Mouse (Mus musculus) kidney, embryonic 15.5 days (tissue): ENCODE measurements at regions not wholly inside any gene's neighbourhood (a gene's known extent, or its start where the extent isn't known, plus 50 kb on each side); places are given as distances from the start of the nearest gene placed in this dataset.

Source experiments
- ATAC-seq: fragments of 200-750 bp; cut with Nextera tagmentation; replicated peaks from 2 replicates; pipeline ENCODE4 v1.8.0; 2017; ENCODE audit warnings: moderate TSS enrichment; ENCODE audit not compliant: low FRiP score
- H3K27ac ChIP-seq: fragments of 300-500 bp; sonication (generic); 2 replicates; pipeline ENCODE4 v1.5.1; 2015; ENCODE audit warnings: mild to moderate bottlenecking, inconsistent platforms
- H3K27me3 ChIP-seq: fragments of 300-500 bp; sonication (generic); 2 replicates; pipeline ENCODE4 v1.6.1; 2015; ENCODE audit warnings: inconsistent platforms
- H3K36me3 ChIP-seq: fragments of 300-500 bp; sonication (generic); 2 replicates; pipeline ENCODE4 v1.6.1; 2015; ENCODE audit warnings: inconsistent platforms
- H3K4me1 ChIP-seq: fragments of 300-500 bp; sonication (generic); 2 replicates; pipeline ENCODE4 v1.6.1; 2015; ENCODE audit warnings: inconsistent platforms
- H3K4me2 ChIP-seq: fragments of 300-500 bp; sonication (generic); 2 replicates; pipeline ENCODE4 v1.6.1; 2015; ENCODE audit warnings: moderate library complexity, mild to moderate bottlenecking, inconsistent platforms
- H3K4me3 ChIP-seq: fragments of 300-500 bp; sonication (generic); replicated peaks from 2 replicates; pipeline ENCODE4 v1.5.1; 2015; ENCODE audit warnings: mild to moderate bottlenecking, inconsistent platforms
- H3K9ac ChIP-seq: fragments of 300-500 bp; sonication (generic); 2 replicates; pipeline ENCODE4 v1.6.1; 2015; ENCODE audit warnings: mild to moderate bottlenecking, inconsistent platforms
- H3K9me3 ChIP-seq: fragments of 300-500 bp; sonication (generic); replicated peaks from 2 replicates; pipeline ENCODE4 v1.6.1; 2016; ENCODE audit warnings: inconsistent platforms
- WGBS: fragments of 180-500 bp; shearing (Covaris S2); methylation state at CpG from one replicate; pipeline ENCODE4 v1.1.7; 2015; ENCODE audit warnings: mixed read lengths; 5-methylcytosine and 5-hydroxymethylcytosine counted together

DNA sequence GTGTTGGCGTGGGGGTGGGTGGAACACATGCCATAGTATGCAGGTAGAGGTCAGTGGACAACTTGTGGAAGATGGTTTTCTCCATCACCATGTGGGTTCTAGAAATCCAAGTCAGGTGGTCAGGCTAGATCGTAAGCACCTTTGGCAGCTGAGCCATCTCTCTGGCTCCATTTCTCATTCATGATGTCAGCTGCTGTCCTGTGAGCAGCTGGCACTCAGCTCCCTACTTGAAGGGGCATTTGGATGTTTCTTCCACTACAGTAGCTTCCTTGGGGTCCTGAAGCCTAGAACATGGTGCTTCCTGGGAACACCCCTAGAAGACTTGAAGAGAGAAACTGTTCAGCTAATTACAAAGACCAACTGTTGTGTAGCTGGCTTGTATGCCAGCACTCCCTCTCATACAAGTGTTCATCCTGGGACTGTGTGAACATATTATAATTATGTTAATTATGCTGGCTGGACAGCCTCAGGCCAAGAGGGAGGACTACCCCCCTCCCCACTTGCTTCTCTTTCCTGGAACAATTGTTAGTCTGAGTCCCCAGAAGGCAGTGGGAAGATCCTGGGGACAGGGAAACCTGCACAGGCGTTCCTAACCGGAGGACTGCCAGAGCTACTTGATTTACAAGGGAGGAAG lies 160.4 kb downstream of the C1d start:
- H3K4me2 ChIP-seq, result no peak overlapping the region
- H3K27me3 ChIP-seq, result no peaks in the 10 kb centered on the region
- WGBS, result 47% methylated on average over 4 of the region's 4 CpGs
- no peak for ATAC-seq
- H3K27ac ChIP-seq, result no peak overlapping the region
- H3K4me3 ChIP-seq, result no peak overlapping the region
- H3K9me3 ChIP-seq, result peaks cover 5% of the 10 kb centered on the region; the same call in 1 of the 2 replicates
- H3K36me3 ChIP-seq, result no peaks in the 10 kb centered on the region
- no peaks in the 10 kb centered on the region for H3K4me1 ChIP-seq
- no peak overlapping the region for H3K9ac ChIP-seq

DNA sequence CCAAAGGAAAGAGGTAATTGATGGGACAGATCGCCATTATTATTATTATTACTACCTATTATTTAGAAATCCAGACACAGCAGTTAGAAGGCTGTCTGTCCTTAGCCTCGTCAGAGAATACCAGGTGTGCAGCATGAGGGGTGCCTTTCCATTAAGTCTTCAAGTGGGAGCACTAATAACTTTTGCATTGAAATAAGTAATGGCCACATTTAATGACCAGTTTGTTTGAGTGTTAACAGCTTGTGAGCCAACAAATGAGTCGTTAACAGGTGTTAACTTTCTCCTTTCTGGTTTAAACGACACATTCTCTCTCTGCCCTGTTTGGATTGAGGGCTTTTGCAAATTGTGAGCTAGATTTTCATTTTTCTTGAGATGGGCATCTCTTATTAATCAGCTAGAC lies 184.8 kb downstream of the C1d start:
- Histone ChIP-seq H3K4me1 (no peaks in the 10 kb centered on the region), H3K27me3 (no peaks in the 10 kb centered on the region), H3K4me3 (no peak overlapping the region), H3K27ac (no peak overlapping the region), H3K36me3 (no peaks in the 10 kb centered on the region), H3K9ac (no peak overlapping the region), H3K4me2 (no peak overlapping the region), H3K9me3 (no peaks in the 10 kb centered on the region)
- no peak for ATAC-seq
- WGBS, result 34% methylated on average over 4 of the region's 4 CpGs

DNA sequence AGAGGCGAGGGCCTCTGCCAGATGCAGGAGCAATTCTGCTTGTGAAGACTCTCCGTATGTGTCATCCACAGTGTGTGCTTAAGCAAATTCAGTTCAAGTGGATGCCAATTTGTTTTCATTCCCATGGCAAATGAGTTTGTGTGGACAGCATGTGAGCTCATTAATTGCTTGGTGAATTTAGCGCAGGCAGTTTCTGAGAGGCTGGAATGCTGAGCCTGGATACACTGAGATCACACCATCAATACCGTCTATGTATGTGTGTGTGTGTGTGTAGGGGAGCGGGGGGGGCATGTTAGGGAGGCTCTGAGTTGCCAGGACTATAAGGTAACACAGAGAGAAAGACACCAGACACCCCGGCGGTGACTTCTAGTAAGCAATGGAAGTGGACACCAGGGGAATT lies 191.9 kb downstream of the C1d start:
- no peaks in the 10 kb centered on the region for H3K9me3 ChIP-seq
- H3K27ac ChIP-seq, result peak overlapping the region; percentile 60
- 56% methylated on average over 7 of the region's 7 CpGs for whole genome bisulfite sequencing
- H3K4me1 ChIP-seq, result peaks cover 38% of the 10 kb centered on the region
- no peaks in the 10 kb centered on the region for H3K36me3 ChIP-seq
- H3K4me3 ChIP-seq, result no peak overlapping the region
- H3K27me3 ChIP-seq, result no peaks in the 10 kb centered on the region
- no peak overlapping the region for H3K4me2 ChIP-seq
- ATAC-seq, result peak; percentile 23; the same call in 1 of the 2 replicates
- H3K9ac ChIP-seq, result no peak overlapping the region

DNA sequence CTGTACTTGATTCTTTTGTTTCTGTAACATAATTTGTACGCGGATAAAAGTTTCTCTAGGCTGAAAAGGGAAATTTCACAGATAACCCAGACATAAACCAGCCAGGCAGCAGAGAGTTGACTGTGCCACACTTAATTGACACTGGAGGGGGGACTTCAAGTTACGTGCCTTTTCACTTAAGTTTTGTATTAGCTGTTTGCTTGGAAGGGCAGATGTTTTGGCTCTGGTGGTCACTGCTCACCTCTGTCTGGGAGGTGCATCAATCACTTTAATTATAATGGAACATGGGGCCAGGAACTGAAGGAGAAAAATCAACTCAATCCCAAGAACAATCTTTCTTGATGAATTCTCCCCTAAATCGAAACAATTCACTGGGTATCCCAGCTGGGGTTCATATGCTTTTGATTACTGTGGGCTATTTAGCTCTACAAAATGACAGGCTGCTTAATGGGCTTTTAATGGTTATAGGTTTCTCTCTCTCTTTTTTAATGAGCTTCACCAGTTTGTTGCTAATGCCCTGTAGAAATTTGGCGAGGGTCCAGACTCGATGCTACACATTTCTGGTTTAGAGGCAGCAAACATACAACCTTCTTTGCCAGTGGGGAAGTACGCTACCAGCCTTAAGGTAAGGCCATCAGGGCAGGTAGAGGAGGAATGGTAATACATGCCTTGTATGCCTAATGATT lies 193.1 kb downstream of the C1d start:
- no peak overlapping the region for H3K4me2 ChIP-seq
- H3K4me3 ChIP-seq, result no peak overlapping the region
- H3K27me3 ChIP-seq, result no peaks in the 10 kb centered on the region
- H3K9ac ChIP-seq, result no peak overlapping the region
- peak overlapping the region; percentile 76 for H3K27ac ChIP-seq
- H3K9me3 ChIP-seq, result no peaks in the 10 kb centered on the region
- ATAC-seq, result peak; percentile 66
- H3K4me1 ChIP-seq, result peaks cover 38% of the 10 kb centered on the region
- 27% methylated on average over 7 of the region's 7 CpGs for WGBS
- H3K36me3 ChIP-seq, result no peaks in the 10 kb centered on the region

DNA sequence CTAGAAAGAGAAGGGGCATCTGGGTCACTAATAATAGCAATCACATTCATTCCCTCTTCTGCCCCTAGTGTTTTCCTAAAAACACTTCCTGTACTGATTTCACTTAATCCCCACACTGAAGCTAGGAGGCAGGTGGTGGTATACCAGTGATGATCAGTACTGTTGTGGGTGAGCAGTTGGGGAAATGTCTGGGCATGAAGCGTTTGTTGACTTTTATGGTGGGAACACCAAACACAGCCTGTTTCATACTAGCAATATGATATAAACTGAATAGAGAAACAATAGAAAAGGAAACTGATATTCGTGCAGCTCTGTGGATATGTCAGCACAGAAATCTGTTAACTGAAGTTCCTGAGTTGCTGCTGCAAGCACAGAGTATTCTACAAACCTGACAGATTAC lies 194.1 kb downstream of the C1d start:
- no peaks in the 10 kb centered on the region for H3K9me3 ChIP-seq
- H3K4me1 ChIP-seq, result peaks cover 38% of the 10 kb centered on the region
- H3K4me3 ChIP-seq, result no peak overlapping the region
- WGBS, result 89% methylated on average over 2 of the region's 2 CpGs
- 0 out of 2 replicates have a peak overlapping the region, but pooled peaks have one; percentile 76 for H3K27ac ChIP-seq
- H3K9ac ChIP-seq, result no peak overlapping the region
- no peak for ATAC-seq
- H3K4me2 ChIP-seq, result no peak overlapping the region
- no peaks in the 10 kb centered on the region for H3K36me3 ChIP-seq
- H3K27me3 ChIP-seq, result no peaks in the 10 kb centered on the region

DNA sequence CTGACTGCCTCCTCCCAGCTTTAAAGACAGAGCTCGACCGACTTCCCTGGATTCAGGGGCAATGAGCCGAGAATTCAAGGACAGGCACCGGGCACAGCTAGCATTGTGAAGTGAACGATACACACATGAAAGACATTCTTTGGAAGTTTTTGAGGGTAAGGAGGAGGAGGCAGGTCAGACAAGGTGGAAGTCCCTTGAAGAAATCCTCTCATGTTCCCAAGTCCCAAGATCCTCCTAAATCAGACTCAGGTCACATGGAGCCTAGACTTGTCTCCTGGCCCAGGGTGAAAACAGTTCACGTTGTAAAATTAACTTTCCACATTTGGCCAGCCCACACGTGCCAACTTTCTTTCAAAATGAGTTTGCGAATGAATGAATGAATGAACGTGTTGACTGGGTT lies 196.2 kb downstream of the C1d start:
- Histone ChIP-seq H3K9ac (no peak overlapping the region), H3K4me1 (peaks cover 32% of the 10 kb centered on the region), H3K27ac (peak overlapping the region; percentile 48), H3K27me3 (no peaks in the 10 kb centered on the region), H3K4me3 (no peak overlapping the region), H3K9me3 (no peaks in the 10 kb centered on the region), H3K36me3 (no peaks in the 10 kb centered on the region), H3K4me2 (no peak overlapping the region)
- peak; percentile 49 for ATAC-seq
- WGBS, result 21% methylated on average over 9 of the region's 9 CpGs

DNA sequence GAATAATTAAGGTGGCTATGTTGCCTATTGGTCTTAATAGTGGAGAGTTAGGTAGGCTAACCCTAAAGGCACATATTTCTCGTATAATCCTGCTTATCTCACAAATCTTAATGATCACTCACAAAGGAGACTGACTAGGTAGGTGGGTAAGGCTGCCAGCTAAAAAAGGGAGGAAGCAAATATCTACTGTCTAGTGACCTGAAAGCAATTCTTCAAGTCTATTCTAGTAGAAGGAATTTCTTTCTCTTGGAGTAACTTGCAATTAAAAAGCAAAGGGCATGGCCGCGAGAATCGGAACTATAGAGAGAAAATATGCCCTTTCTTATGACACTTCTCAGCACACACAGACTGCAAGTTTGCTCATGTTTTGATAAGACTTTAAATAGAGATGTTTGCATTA lies 201.6 kb downstream of the C1d start:
- H3K9ac ChIP-seq, result no peak overlapping the region
- no peak for ATAC-seq
- H3K27me3 ChIP-seq, result no peaks in the 10 kb centered on the region
- 68% methylated on average over 4 of the region's 4 CpGs for WGBS
- no peak overlapping the region for H3K27ac ChIP-seq
- H3K36me3 ChIP-seq, result no peaks in the 10 kb centered on the region
- no peaks in the 10 kb centered on the region for H3K9me3 ChIP-seq
- peaks cover 14% of the 10 kb centered on the region for H3K4me1 ChIP-seq
- no peak overlapping the region for H3K4me3 ChIP-seq
- H3K4me2 ChIP-seq, result no peak overlapping the region

DNA sequence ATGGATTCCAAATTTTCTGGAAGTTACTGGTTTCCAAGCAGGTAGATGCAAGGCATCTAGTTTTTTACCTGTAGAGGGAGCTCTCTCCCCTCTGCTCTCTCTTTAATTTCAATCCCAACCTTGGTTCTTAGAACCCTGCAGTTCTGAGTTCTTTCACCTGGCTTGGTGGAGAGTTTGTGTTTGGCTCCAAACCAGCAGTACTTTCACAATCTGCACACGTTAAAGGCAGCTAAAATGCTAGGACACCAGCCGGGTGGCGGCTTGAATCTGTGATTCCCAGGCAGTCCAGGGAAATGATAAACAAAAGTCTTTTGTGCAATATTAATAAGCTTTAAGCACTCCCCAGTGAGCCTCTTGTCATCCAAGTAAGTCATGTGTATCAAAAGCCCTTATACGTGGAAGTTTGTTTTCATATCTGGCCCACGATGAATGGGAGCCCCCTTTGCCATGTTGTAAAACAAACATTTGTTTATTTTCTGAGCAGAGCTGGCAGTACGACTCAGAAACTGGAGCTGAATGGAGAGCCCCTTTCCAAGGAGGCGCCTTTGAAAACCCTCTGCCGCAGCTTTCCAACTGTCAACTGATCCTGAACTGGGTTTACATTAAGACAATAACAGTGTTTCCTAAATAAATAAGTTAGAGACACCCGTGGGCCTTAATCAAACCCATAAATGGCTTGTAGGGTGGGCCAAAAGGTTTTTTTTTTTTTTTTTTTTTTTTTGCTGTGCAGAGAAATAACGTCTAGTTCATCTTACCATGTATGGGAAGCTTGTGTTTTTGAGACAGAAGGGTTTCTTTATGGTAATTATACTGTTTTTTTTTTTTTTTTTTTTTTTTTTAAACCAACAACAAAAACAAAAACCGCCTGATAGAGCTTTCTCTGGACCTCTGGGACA lies 202.9 kb downstream of the C1d start:
- Histone ChIP-seq H3K9ac (no peak overlapping the region), H3K36me3 (no peaks in the 10 kb centered on the region), H3K4me2 (peak overlapping the region; percentile 47), H3K27ac (peak overlapping the region; percentile 81), H3K27me3 (no peaks in the 10 kb centered on the region), H3K9me3 (no peaks in the 10 kb centered on the region), H3K4me3 (peak overlapping the region; percentile 14; the same call in 1 of the 2 replicates), H3K4me1 (peaks cover 14% of the 10 kb centered on the region)
- 18% methylated on average over 11 of the region's 11 CpGs for WGBS
- ATAC-seq, result peak; percentile 69

DNA sequence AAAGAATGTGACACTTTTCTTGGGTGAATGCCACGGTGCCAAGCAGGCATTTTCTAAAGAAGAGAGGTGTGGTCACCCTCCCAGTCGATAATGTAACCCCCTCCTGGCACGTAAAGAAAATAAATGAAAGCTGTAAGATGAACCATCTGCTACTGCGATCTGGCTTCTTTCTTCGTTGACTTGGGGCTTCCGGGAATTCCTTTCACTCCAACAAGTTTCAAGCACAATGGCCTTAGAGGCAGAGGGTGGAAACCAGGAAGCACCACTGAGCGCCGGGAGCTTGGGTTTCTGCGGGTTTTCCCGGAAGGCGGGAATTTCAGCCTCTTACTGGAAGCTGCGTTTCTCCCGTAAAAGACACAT lies 203.5 kb downstream of the C1d start:
- H3K4me2 ChIP-seq, result peak overlapping the region; percentile 47
- H3K4me3 ChIP-seq, result peak overlapping the region; percentile 14; the same call in 1 of the 2 replicates

DNA sequence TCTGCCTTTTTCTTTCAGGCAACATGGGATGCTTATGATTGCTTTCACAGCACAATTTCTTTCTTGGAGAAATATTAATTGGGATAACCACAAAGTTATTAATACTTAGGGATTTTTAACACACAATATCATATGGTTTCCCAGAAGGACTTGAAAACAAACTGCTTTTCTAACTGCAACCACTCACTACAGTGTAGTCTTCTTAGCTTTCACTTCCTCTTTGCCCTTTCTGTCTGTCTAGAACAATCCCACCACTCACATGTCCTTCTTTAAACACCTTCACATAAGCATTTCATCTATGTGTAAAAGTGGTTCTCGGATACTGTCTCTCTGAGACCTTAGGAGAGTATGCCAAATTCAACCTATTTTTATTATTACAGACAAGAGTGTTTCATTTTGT lies 204.3 kb downstream of the C1d start:
- no peaks in the 10 kb centered on the region for H3K36me3 ChIP-seq
- no peak overlapping the region for H3K4me3 ChIP-seq
- no peak overlapping the region for H3K27ac ChIP-seq
- no peak overlapping the region for H3K4me2 ChIP-seq
- H3K9ac ChIP-seq, result no peak overlapping the region
- H3K27me3 ChIP-seq, result no peaks in the 10 kb centered on the region
- no peaks in the 10 kb centered on the region for H3K9me3 ChIP-seq
- WGBS, result 84% methylated on average over 1 of the region's 1 CpGs
- ATAC-seq, result no peak
- H3K4me1 ChIP-seq, result peaks cover 14% of the 10 kb centered on the region

More for the DNA sequence above, 203.5 kb downstream of the C1d start:
- Histone ChIP-seq H3K36me3 (no peaks in the 10 kb centered on the region), H3K9ac (no peak overlapping the region), H3K9me3 (no peaks in the 10 kb centered on the region), H3K27ac (peak overlapping the region; percentile 76), H3K4me1 (peaks cover 14% of the 10 kb centered on the region), H3K27me3 (no peaks in the 10 kb centered on the region)
- ATAC-seq, result peak; percentile 57; the same call in 1 of the 2 replicates
- WGBS, result 9% methylated on average over 13 of the region's 13 CpGs

DNA sequence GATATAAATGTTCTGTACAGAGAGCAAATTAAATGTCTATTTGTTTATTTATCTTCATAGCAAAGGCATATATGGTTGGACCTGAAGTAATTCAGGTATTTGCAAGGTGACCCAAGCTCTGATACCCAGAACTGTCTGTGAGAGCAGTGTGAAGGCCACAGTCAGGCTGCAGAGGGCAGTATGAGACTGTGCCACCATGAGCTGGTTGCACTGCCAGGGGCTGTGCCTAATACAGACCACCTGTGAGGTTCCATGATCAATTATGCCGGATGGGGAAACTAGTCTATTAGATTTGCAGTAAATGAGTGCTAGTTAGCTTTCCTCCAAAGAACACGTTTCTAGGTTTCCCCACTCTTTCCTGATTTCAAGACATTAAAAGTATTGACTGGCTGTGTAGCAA lies 207.5 kb downstream of the C1d start:
- no peak overlapping the region for H3K4me2 ChIP-seq
- H3K4me3 ChIP-seq, result no peak overlapping the region
- peak; percentile 66; the same call in 1 of the 2 replicates for ATAC-seq
- H3K27ac ChIP-seq, result no peak overlapping the region
- no peaks in the 10 kb centered on the region for H3K9me3 ChIP-seq
- WGBS, result 50% methylated on average over 2 of the region's 2 CpGs
- no peaks in the 10 kb centered on the region for H3K27me3 ChIP-seq
- peaks cover 11% of the 10 kb centered on the region for H3K4me1 ChIP-seq
- no peaks in the 10 kb centered on the region for H3K36me3 ChIP-seq
- H3K9ac ChIP-seq, result no peak overlapping the region
